Mouse (Mus musculus) intestine, embryonic 14.5 days (tissue): Measurements from ENCODE around the gene Vstm4. TPM values are rescaled to one million over a fixed set of nuclear protein-coding genes. Genes with fewer than 3 reads are reported as not detected.

ENCODE experiments used
- ATAC-seq: fragments of 200-750 bp; cut with Nextera tagmentation; replicated peaks from 2 replicates; pipeline ENCODE4 v1.8.0; 2017; ENCODE audit warnings: low read depth, moderate number of reproducible peaks, moderate TSS enrichment, moderate library complexity; ENCODE audit not compliant: low FRiP score, low TSS enrichment
- DNase-seq: peaks from one replicate; pipeline ENCODE4 v3.0.0-alpha.2; 2018; ENCODE audit warnings: low spot score
- H3K27ac ChIP-seq: fragments of 300-500 bp; sonication (generic); 2 replicates; pipeline ENCODE4 v1.5.1; 2014; ENCODE audit warnings: low read depth, mild to moderate bottlenecking, control low read depth
- H3K27me3 ChIP-seq: fragments of 300-500 bp; sonication (generic); replicated peaks from 2 replicates; pipeline ENCODE4 v1.6.1; 2014; ENCODE audit warnings: low read length, control low read depth; ENCODE audit not compliant: control insufficient read depth, insufficient read depth
- H3K36me3 ChIP-seq: fragments of 300-500 bp; sonication (generic); 2 replicates; pipeline ENCODE4 v1.6.1; 2014; ENCODE audit warnings: low read length, control low read depth; ENCODE audit not compliant: control insufficient read depth, insufficient read depth
- H3K4me1 ChIP-seq: fragments of 300-500 bp; sonication (generic); replicated peaks from 2 replicates; pipeline ENCODE4 v1.6.1; 2014; ENCODE audit warnings: low read length, control low read depth, mixed read lengths; ENCODE audit not compliant: control insufficient read depth, insufficient read depth
- H3K4me2 ChIP-seq: fragments of 300-500 bp; sonication (generic); 2 replicates; pipeline ENCODE4 v1.6.1; 2014; ENCODE audit warnings: low read length
- H3K4me3 ChIP-seq: fragments of 300-500 bp; sonication (generic); 2 replicates; pipeline ENCODE4 v1.5.1; 2014; ENCODE audit warnings: low read depth, low read length, control low read depth, mixed read lengths
- H3K9ac ChIP-seq: fragments of 300-500 bp; sonication (generic); 2 replicates; pipeline ENCODE4 v1.6.1; 2014; ENCODE audit warnings: mild to moderate bottlenecking, low read length
- H3K9me3 ChIP-seq: fragments of 300-500 bp; sonication (generic); 2 replicates; pipeline ENCODE4 v1.6.1; 2016; ENCODE audit warnings: low read length, control low read depth; ENCODE audit not compliant: control insufficient read depth
- WGBS: fragments of 180-500 bp; shearing (Covaris S2); extraction: QIAGEN DNeasy Blood & Tissue Kit; methylation state at CpG from one replicate; pipeline ENCODE4 v1.1.7; 2014; 5-methylcytosine and 5-hydroxymethylcytosine counted together
- polyA plus RNA-seq: library from polyadenylated mRNA; unstranded; fragments of >200 nt; fragmentation: Nextera tagmentation; extraction: Ambion mirVana; gene quantifications from 2 replicates; pipeline ENCODE4 v1.2.1, GENCODE M21; 2014

Gene Vstm4
- polyA plus RNA-seq, 1 experiment from 2014 or later = 31.0 TPM

DNA sequence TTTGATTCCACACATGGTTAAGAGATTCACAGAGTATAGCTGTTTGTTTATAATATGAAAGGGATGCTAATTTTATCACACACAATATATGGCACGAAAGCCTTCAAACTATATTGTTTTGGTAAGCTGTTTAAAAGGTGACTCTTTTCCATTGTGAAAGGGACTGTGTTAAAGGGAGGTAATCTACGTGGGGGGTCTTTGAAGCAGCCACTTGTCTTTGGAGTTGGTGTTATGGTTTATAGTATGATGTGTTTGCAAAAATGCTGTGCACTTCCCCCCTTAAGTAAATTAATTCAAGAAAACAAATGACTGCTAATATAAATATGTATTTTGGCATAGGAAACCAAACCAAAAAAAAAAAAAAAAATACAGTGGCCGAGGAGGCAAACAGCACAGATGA lies 8.8 kb downstream of the Vstm4 start:
- Histone ChIP-seq H3K27ac (no peak overlapping the region), H3K27me3 (no peaks in the 10 kb centered on the region), H3K4me3 (no peak overlapping the region), H3K9ac (no peak overlapping the region), H3K4me1 (peaks cover 24% of the 10 kb centered on the region), H3K4me2 (no peak overlapping the region), H3K9me3 (no peaks in the 10 kb centered on the region), H3K36me3 (peaks cover 16% of the 10 kb centered on the region)
- 61% methylated on average over 3 of the region's 3 CpGs for WGBS
- DNase-seq (no peak), ATAC-seq (no peak)

DNA sequence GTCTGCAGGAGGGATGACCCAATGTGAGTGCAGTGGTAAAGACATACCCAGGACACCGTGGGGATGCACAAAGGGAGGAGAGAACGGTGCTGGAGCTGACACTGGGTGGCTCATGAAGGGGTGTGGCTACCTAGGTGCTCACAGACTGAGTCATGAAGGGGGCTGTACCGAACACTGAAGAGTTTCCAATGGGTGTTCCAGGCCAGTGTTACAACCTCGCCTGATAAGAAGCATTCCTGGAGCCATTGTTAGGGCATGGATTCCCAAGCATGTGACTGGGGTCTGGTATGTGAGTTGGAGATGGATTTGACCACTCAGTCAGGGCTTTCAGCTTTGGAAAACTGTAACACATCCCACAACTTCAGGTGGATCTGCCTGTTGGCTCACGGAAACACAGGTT lies 15.4 kb downstream of the Vstm4 start:
- no peak overlapping the region for H3K4me3 ChIP-seq
- no peaks in the 10 kb centered on the region for H3K36me3 ChIP-seq
- 83% methylated on average over 5 of the region's 5 CpGs for WGBS
- H3K4me2 ChIP-seq = no peak overlapping the region
- no peak overlapping the region for H3K9ac ChIP-seq
- H3K4me1 ChIP-seq = no peaks in the 10 kb centered on the region
- no peak overlapping the region for H3K27ac ChIP-seq
- H3K27me3 ChIP-seq = no peaks in the 10 kb centered on the region
- H3K9me3 ChIP-seq = no peaks in the 10 kb centered on the region
- DNase-seq (no peak), ATAC-seq (no peak)

DNA sequence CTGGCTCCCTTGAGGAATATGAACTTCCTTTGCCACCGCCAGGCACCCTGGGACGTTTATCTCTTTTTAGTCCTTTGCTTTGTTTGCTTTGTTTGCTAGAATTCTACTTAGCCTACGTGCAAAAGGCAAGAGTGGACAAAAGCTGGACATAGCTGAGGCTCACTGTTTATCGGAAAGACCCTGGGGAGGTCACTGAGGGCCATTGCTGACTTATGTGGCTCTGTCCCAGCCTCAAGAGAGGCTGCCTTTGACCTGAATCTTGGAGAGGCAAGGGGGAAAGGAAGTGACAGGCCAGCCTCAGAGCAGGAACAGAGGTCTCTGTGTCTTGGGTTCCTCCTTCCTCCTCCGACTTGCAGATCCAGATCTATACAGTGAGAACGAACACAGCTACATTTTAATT lies 21.0 kb downstream of the Vstm4 start:
- no peak overlapping the region for H3K27ac ChIP-seq
- no peaks in the 10 kb centered on the region for H3K27me3 ChIP-seq
- no peak overlapping the region for H3K9ac ChIP-seq
- 0 out of 2 replicates have a peak, but pooled peaks cover 7% of the 10 kb centered on the region for H3K4me1 ChIP-seq
- WGBS = 53% methylated on average over 6 of the region's 6 CpGs
- no peaks in the 10 kb centered on the region for H3K9me3 ChIP-seq
- no peak for DNase-seq
- no peaks in the 10 kb centered on the region for H3K36me3 ChIP-seq
- H3K4me2 ChIP-seq = no peak overlapping the region
- H3K4me3 ChIP-seq = no peak overlapping the region
- no peak for ATAC-seq

DNA sequence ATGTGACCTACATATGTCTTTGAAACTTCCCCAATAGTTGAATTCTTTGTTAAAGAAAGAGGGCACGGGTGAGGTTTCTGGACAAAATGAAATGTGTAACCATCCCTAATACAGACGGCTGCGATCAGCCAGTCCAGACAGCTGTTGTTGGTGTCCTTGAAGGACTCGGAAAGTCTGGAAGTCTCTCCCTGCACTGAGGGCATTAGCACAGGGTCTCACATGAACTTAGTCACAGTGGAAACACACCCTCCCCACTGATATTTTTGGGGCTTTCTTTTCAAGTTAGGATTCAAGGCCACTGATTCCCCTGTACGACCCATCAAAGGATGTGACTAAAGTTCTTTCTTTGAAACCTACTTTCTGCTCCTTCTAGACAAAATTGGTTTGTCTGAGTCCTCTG lies 23.8 kb downstream of the Vstm4 start:
- WGBS = 76% methylated on average over 5 of the region's 5 CpGs
- DNase-seq = no peak
- Histone ChIP-seq H3K4me2 (no peak overlapping the region), H3K27me3 (no peaks in the 10 kb centered on the region), H3K4me1 (0 out of 2 replicates have a peak, but pooled peaks cover 7% of the 10 kb centered on the region), H3K4me3 (no peak overlapping the region), H3K36me3 (no peaks in the 10 kb centered on the region), H3K9me3 (no peaks in the 10 kb centered on the region), H3K27ac (no peak overlapping the region), H3K9ac (no peak overlapping the region)
- no peak for ATAC-seq

DNA sequence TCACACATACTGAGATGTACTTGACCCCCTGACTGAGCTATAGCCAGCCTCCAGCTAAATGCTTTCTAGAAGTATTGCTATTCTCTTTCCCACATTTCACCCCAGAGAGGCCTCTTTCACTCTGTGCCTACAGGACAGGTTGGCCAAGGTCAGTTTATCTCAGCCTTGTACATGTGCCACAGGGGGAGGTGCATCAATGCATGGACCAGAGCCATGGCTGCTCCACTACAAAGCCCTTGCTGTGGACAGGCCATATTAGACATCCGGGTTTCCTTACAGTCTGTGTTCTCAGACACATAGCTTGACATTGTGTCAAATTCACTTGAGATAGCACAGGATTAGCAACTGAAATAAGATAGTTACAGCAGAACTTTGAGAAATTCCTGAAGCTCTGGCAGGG lies 25.1 kb downstream of the Vstm4 start:
- 71% methylated on average over 1 of the region's 1 CpGs for WGBS
- no peaks in the 10 kb centered on the region for H3K27me3 ChIP-seq
- H3K9ac ChIP-seq = no peak overlapping the region
- DNase-seq (no peak), ATAC-seq (no peak)
- H3K4me3 ChIP-seq = no peak overlapping the region
- no peak overlapping the region for H3K4me2 ChIP-seq
- H3K27ac ChIP-seq = no peak overlapping the region
- 0 out of 2 replicates have a peak, but pooled peaks cover 7% of the 10 kb centered on the region for H3K4me1 ChIP-seq
- H3K9me3 ChIP-seq = no peaks in the 10 kb centered on the region
- H3K36me3 ChIP-seq = no peaks in the 10 kb centered on the region

DNA sequence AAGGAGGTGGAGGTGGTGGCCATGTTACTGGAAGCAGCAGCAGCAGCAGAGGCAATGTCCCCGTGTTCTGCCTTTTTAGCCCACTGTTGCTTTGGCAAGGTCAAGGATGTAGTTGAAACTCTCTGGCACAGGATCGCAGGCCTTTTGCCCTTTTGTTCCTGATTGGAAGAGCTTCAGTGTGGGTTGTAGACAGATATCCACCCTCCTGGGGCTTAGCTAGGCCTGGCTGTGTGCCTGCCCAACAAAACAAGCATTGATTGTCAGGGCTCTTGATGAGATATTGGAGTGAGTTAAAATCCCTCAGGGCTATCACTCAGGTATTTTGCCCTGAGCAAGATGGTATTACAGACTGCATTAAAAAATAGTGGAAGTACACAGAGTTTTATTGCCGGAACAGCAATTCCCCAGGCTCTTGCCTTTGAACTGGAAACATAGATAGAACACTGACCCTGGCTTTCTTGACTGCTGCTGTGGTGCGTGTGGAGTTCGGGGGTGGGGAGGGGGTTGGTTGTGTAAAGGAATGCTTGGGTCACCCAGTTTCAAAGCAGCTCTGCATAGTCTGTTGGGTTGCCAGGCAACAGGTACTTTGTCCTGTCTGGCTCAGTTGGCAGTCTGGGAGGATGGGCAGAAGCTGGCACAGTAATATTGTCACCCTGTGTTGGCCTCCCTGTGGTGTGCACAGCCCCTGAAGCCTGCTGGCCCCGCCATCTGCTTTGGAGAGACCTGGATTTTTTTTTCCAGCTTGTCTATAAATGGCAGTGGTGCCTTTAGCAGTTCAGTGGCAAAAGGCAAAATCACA lies 32.5 kb downstream of the Vstm4 start:
- Histone ChIP-seq H3K27ac (no peak overlapping the region), H3K4me2 (no peak overlapping the region), H3K4me3 (no peak overlapping the region), H3K4me1 (peaks cover 9% of the 10 kb centered on the region), H3K27me3 (no peaks in the 10 kb centered on the region), H3K9me3 (no peaks in the 10 kb centered on the region), H3K36me3 (peaks cover 7% of the 10 kb centered on the region; the same call in 1 of the 2 replicates), H3K9ac (no peak overlapping the region)
- ATAC-seq (no peak), DNase-seq (no peak)
- WGBS = 40% methylated on average over 6 of the region's 6 CpGs

DNA sequence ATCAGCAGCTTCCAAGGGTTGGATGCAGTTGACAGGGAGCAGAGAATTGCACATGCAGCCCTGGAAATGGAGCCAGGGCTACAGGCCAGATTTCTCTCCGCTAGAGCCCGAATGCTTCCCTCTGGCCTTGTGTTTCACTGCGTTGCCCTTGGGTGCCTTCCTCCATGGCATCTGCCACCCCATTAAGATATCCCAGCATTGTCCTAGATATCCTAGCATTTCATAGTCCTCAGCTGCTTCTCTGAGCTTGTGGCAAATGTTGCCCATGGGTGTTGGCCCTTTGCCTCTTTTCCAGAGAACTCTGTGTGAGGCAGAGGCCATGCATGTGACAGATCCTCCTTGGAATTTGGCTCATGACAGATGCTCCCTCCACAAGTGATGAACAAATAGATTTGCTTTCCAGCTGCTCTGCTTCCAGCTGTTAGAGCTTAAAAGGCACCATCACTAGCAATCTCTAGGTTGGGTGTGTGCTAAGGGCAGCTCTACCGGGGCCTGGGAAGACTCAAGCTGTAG lies 37.8 kb downstream of the Vstm4 start:
- no peaks in the 10 kb centered on the region for H3K27me3 ChIP-seq
- DNase-seq (no peak), ATAC-seq (no peak)
- no peak overlapping the region for H3K4me3 ChIP-seq
- no peaks in the 10 kb centered on the region for H3K9me3 ChIP-seq
- no peak overlapping the region for H3K27ac ChIP-seq
- 79% methylated on average over 4 of the region's 4 CpGs for WGBS
- H3K4me2 ChIP-seq = no peak overlapping the region
- H3K36me3 ChIP-seq = peaks cover 8% of the 10 kb centered on the region; the same call in 1 of the 2 replicates
- H3K4me1 ChIP-seq = peaks cover 9% of the 10 kb centered on the region
- no peak overlapping the region for H3K9ac ChIP-seq

DNA sequence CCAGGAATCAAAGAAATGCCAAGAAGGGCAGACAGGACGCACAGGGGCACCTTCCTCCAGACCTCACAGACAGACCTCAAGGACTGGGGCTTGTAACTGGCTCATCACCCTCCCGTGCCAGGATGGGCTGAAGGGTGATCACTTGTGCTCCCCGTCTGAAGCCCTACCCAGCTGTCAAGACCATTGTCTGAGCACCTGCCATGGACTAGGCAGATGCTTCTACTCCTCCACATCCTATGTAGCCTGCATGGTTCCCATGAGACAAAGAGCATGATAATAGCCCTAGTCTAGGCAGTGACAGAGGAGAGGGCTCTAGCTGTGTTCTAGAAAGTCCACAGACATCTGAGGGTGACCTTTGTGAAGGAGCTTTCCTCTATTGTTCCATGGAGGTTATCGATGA lies 38.3 kb downstream of the Vstm4 start:
- H3K36me3 ChIP-seq = peaks cover 8% of the 10 kb centered on the region; the same call in 1 of the 2 replicates
- no peak overlapping the region for H3K4me2 ChIP-seq
- no peaks in the 10 kb centered on the region for H3K9me3 ChIP-seq
- 77% methylated on average over 4 of the region's 4 CpGs for WGBS
- no peak overlapping the region for H3K27ac ChIP-seq
- H3K4me3 ChIP-seq = no peak overlapping the region
- peaks cover 8% of the 10 kb centered on the region; the same call in 1 of the 2 replicates for H3K4me1 ChIP-seq
- no peaks in the 10 kb centered on the region for H3K27me3 ChIP-seq
- DNase-seq (no peak), ATAC-seq (no peak)
- no peak overlapping the region for H3K9ac ChIP-seq

DNA sequence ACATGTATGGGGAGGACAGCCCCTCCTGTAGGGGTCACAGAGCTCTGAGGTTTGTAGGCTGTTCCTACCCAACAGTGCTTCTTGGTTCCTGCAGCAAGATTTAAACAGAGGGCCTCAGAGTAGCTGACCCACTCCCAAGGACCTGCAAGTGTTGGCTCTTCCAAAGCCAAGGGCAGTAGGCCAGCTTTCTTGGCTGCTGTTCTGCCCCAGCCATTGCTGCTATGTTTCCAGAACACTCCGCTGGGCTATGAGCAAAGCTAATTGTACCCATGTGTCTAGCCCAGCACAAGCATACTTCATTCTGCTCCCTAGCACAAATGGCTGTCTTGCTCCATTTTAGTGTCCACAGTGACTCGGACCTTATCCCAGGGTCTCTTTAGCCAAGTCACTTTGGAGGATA lies 40.3 kb downstream of the Vstm4 start:
- DNase-seq = no peak
- H3K4me1 ChIP-seq = peaks cover 8% of the 10 kb centered on the region; the same call in 1 of the 2 replicates
- H3K9me3 ChIP-seq = no peaks in the 10 kb centered on the region
- no peak overlapping the region for H3K9ac ChIP-seq
- ATAC-seq = no peak
- H3K4me3 ChIP-seq = no peak overlapping the region
- H3K4me2 ChIP-seq = no peak overlapping the region
- WGBS = 98% methylated on average over 2 of the region's 2 CpGs
- no peaks in the 10 kb centered on the region for H3K27me3 ChIP-seq
- H3K36me3 ChIP-seq = peaks cover 8% of the 10 kb centered on the region; the same call in 1 of the 2 replicates
- no peak overlapping the region for H3K27ac ChIP-seq
